Mouse (Mus musculus): ENCODE data around the gene Fads6. TPM values are rescaled to one million over a fixed set of nuclear protein-coding genes. Genes with fewer than 3 reads are reported as not detected.
A peak's percentile ranks its signal among the peaks of the same experiment; 100 is the strongest.

Gene Fads6
- polyA plus RNA-seq, 1 experiment, result 0.71 TPM

DNA sequence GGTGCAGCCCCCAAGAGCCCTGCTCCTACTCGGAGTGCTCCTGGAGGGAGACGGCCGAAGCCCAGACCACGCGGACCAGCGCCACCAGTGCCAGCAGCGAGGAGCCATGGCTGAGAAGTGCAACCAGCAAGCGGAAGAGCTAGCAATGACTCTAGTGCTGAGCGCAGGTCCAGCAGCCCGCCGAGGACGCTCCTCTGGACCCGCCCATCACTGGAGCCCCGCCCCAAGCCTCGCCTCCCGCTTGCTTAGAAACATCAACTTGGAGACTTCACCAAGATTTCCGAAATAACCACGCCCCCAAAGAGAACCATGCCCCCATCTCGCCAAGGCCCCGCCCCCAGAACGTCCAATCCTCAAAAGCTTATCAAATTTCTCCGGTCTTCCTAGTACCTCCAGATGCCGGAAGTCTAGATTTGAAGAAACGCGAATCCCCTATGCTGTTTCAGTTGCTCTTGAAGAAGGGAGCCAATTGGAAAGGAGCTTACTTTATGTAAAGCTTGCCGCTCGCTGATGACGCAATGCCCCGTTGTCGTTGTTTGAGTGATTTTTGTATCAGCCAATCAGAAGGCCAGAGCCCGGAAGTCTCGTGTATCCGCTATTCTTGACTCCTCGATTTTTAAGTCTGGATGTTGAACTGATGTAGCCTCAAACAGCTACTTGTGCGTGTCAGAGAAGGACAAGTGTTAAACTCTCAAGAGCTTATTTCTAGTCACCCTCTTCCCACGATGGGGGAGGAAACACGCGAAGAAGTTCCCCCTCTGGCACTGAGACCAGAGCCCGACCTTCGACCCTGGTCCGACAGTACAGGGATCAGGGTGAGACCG, 20.5 kb downstream of the Fads6 start, which contains the start of gene Fdxr:
Fdxr (minus strand) TSS at position 271 of the 824 bp plus-strand sequence.
- Histone ChIP-seq H3K4me3 (ENCODE audit: low read depth, low read length) (peak within 1 kb of the TSS; percentile 85), H3K36me3 (ENCODE audit: control insufficient read depth, insufficient read depth, low read length) (no peaks in the 10 kb centered on the region), H3K27ac (ENCODE audit: insufficient read depth, low read depth, low read length) (peak within 1 kb of the TSS; percentile 97), H3K27me3 (ENCODE audit: control insufficient read depth, insufficient read depth, low read length) (no peaks in the 10 kb centered on the region), H3K4me1 (ENCODE audit: control insufficient read depth, insufficient read depth, insufficient read length, low read length) (peaks cover 7% of the 10 kb centered on the region; the same call in 1 of the 2 replicates)
- WGBS, result under 1% methylated on average over 42 of the region's 42 CpGs
- TF ChIP-seq POLR2A (IDR thresholded peaks at IDR 0.05; ENCODE audit: low read depth, low read length), result peak; percentile 98
- no peak for TF ChIP-seq CTCF (IDR thresholded peaks at IDR 0.05; ENCODE audit: extremely low read depth, insufficient read length, insufficient replicate concordance, low read depth, low read length)

DNA sequence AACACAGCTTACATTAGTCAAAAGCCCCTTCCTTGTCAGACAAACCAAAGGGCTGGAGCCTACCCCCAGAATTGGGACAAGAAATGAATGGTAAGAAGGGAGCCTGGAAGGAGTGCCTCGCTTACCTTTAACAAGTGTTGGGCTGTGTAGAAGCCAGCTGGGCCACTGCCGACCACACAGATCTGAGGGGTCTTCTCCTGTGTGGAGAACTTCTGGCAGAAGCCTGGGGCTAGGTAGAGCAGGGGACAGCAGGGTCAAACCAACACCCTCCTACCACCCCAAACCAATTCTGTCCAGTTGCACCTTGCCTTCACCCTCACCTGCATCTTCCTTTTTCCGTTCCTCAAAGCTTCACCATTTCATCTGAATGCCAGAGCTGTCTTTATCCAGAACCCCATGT, 21.5 kb downstream of the Fads6 start:
- Histone ChIP-seq H3K27me3 (ENCODE audit: control insufficient read depth, insufficient read depth, low read length) (no peaks in the 10 kb centered on the region), H3K4me3 (ENCODE audit: low read depth, low read length) (no peak overlapping the region), H3K27ac (ENCODE audit: insufficient read depth, low read depth, low read length) (no peak overlapping the region), H3K4me1 (ENCODE audit: control insufficient read depth, insufficient read depth, insufficient read length, low read length) (peaks cover 7% of the 10 kb centered on the region; the same call in 1 of the 2 replicates), H3K36me3 (ENCODE audit: control insufficient read depth, insufficient read depth, low read length) (no peaks in the 10 kb centered on the region)
- TF ChIP-seq CTCF (IDR thresholded peaks at IDR 0.05; ENCODE audit: extremely low read depth, insufficient read length, insufficient replicate concordance, low read depth, low read length) (no peak), POLR2A (IDR thresholded peaks at IDR 0.05; ENCODE audit: low read depth, low read length) (no peak)
- WGBS, result 64% methylated on average over 3 of the region's 3 CpGs

DNA sequence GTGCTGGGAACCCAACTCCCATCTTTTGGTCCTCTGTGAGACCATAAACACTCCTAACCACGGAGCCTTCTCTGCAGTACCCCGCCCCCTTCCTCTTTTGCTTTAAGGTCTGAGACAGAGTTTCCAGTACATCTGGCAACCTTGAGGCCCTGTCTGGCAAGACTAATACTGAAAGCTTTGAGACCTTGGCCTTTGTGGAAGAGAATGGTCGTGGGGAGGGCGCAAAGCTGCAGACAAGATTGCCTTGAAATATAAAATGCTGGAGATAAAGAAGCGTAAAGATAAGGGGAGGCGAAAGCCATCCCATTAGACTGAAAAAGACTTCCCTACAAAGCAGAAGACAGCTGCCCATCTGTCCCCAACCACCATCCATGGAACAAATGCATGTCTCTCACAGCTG, 22.0 kb downstream of the Fads6 start:
- Histone ChIP-seq H3K36me3 (ENCODE audit: control insufficient read depth, insufficient read depth, low read length) (no peaks in the 10 kb centered on the region), H3K4me1 (ENCODE audit: control insufficient read depth, insufficient read depth, insufficient read length, low read length) (peaks cover 7% of the 10 kb centered on the region; the same call in 1 of the 2 replicates), H3K4me3 (ENCODE audit: low read depth, low read length) (no peak overlapping the region), H3K27me3 (ENCODE audit: control insufficient read depth, insufficient read depth, low read length) (no peaks in the 10 kb centered on the region), H3K27ac (ENCODE audit: insufficient read depth, low read depth, low read length) (no peak overlapping the region)
- TF ChIP-seq POLR2A (IDR thresholded peaks at IDR 0.05; ENCODE audit: low read depth, low read length) (no peak), CTCF (IDR thresholded peaks at IDR 0.05; ENCODE audit: extremely low read depth, insufficient read length, insufficient replicate concordance, low read depth, low read length) (no peak)
- 46% methylated on average over 6 of the region's 6 CpGs for WGBS

DNA sequence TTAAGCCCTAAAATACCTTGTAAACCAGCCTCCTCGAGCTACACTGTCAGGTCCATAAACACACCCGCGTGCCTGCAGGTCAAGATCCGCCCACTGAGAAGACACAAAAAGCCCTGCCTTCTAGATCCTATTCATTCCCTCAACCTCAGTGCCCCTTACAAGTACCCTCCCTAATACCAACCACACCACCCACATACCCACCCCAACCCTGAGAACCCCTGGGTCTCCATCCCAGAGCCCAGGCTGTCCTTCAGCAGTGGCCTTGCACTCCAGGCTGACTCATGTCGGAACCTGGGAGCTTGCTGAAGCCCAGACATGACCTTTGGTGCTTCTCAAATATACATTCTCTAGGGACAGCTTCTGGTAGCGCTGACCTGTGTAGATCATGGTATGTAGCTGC, 22.7 kb downstream of the Fads6 start:
- 89% methylated on average over 6 of the region's 6 CpGs for WGBS
- H3K4me3 ChIP-seq (ENCODE audit: low read depth, low read length), result no peak overlapping the region
- no peaks in the 10 kb centered on the region for H3K27me3 ChIP-seq (ENCODE audit: control insufficient read depth, insufficient read depth, low read length)
- H3K27ac ChIP-seq (ENCODE audit: insufficient read depth, low read depth, low read length), result no peak overlapping the region
- peaks cover 7% of the 10 kb centered on the region; the same call in 1 of the 2 replicates for H3K4me1 ChIP-seq (ENCODE audit: control insufficient read depth, insufficient read depth, insufficient read length, low read length)
- no peak for TF ChIP-seq POLR2A (IDR thresholded peaks at IDR 0.05; ENCODE audit: low read depth, low read length)
- TF ChIP-seq CTCF (IDR thresholded peaks at IDR 0.05; ENCODE audit: extremely low read depth, insufficient read length, insufficient replicate concordance, low read depth, low read length), result no peak
- no peaks in the 10 kb centered on the region for H3K36me3 ChIP-seq (ENCODE audit: control insufficient read depth, insufficient read depth, low read length)

DNA sequence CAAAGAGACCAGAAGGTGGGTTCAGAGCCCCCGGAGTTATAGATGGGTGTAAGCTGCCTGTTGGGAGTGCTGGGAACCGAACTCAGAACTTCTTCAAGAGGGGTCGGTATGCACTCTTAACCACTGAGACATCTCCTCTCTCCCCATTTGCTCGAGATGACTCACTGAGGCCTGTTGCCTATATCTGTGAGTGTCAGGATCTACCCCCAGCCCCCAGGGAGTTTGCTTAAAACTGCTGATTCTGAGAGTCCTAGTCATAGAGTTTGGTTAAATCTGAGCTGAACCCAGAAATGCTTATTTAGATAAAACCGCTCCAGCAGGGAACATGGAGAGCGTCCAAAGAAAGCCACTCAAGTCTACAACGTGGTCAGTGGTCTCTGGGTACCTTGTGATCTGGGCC, 23.3 kb downstream of the Fads6 start:
- 86% methylated on average over 7 of the region's 7 CpGs for whole genome bisulfite sequencing
- Histone ChIP-seq H3K27ac (ENCODE audit: insufficient read depth, low read depth, low read length) (no peak overlapping the region), H3K4me3 (ENCODE audit: low read depth, low read length) (no peak overlapping the region), H3K36me3 (ENCODE audit: control insufficient read depth, insufficient read depth, low read length) (no peaks in the 10 kb centered on the region), H3K27me3 (ENCODE audit: control insufficient read depth, insufficient read depth, low read length) (no peaks in the 10 kb centered on the region), H3K4me1 (ENCODE audit: control insufficient read depth, insufficient read depth, insufficient read length, low read length) (peaks cover 7% of the 10 kb centered on the region; the same call in 1 of the 2 replicates)
- TF ChIP-seq CTCF (IDR thresholded peaks at IDR 0.05; ENCODE audit: extremely low read depth, insufficient read length, insufficient replicate concordance, low read depth, low read length) (no peak), POLR2A (IDR thresholded peaks at IDR 0.05; ENCODE audit: low read depth, low read length) (no peak)

DNA sequence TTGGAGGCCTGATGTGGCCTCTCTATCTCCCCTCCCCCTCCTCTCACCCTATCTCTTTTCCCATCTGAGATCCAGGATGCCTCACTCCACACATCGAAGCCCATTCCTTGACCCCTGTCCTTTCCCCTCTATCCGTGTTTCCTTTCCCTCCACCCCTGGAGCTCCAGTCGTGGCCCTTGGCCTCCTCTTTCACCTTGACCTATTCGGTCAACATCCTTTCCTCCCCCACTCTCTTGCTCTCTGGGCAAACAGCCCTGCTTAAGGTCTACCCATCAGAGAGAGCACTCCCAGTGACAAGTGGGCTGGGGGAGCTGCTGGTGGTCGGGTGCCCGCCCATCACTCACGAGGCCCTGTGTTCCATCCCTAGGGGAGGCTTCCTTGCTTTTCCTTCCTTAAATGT, 23.7 kb downstream of the Fads6 start:
- Histone ChIP-seq H3K36me3 (ENCODE audit: control insufficient read depth, insufficient read depth, low read length) (peaks cover 1% of the 10 kb centered on the region; the same call in 1 of the 2 replicates), H3K27me3 (ENCODE audit: control insufficient read depth, insufficient read depth, low read length) (no peaks in the 10 kb centered on the region), H3K4me3 (ENCODE audit: low read depth, low read length) (no peak overlapping the region), H3K27ac (ENCODE audit: insufficient read depth, low read depth, low read length) (no peak overlapping the region), H3K4me1 (ENCODE audit: control insufficient read depth, insufficient read depth, insufficient read length, low read length) (peaks cover 7% of the 10 kb centered on the region; the same call in 1 of the 2 replicates)
- no peak for TF ChIP-seq CTCF (IDR thresholded peaks at IDR 0.05; ENCODE audit: extremely low read depth, insufficient read length, insufficient replicate concordance, low read depth, low read length)
- no peak for TF ChIP-seq POLR2A (IDR thresholded peaks at IDR 0.05; ENCODE audit: low read depth, low read length)
- WGBS, result 74% methylated on average over 7 of the region's 7 CpGs

DNA sequence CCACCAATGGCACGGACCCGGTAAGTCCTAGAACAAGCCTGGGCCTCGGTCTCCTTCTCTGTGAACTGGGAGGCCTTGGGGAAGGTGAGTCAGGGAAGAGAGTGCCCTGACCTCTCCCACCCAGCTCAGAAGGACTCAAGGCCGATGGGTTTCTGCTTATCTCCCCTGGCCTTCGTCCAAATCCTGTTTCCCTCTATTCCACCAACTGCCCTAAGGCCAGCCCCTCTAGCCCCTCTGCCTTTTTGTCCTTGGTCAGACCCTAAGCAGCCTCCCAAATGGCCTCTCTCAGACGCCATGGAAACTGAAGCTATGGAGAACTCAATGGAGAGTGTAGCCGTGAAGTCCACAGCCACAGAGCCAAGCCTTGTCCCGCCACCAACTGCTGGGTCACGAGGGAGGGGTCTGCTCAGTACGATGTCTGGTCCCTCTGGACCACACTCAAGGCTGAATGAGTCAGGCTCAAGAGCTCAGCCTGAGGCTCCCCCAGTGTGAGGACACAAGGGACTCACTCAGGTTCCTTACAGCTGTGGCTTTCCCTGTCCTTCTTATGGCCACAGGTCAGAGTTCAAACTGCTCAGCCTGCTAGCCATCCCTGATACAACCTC, 24.5 kb downstream of the Fads6 start:
- no peak for TF ChIP-seq CTCF (IDR thresholded peaks at IDR 0.05; ENCODE audit: extremely low read depth, insufficient read length, insufficient replicate concordance, low read depth, low read length)
- TF ChIP-seq POLR2A (IDR thresholded peaks at IDR 0.05; ENCODE audit: low read depth, low read length), result no peak
- H3K27ac ChIP-seq (ENCODE audit: insufficient read depth, low read depth, low read length), result no peak overlapping the region
- H3K4me1 ChIP-seq (ENCODE audit: control insufficient read depth, insufficient read depth, insufficient read length, low read length), result peaks cover 7% of the 10 kb centered on the region; the same call in 1 of the 2 replicates
- H3K36me3 ChIP-seq (ENCODE audit: control insufficient read depth, insufficient read depth, low read length), result peaks cover 4% of the 10 kb centered on the region; the same call in 1 of the 2 replicates
- 0 out of 2 replicates have a peak, but pooled peaks cover 3% of the 10 kb centered on the region for H3K27me3 ChIP-seq (ENCODE audit: control insufficient read depth, insufficient read depth, low read length)
- H3K4me3 ChIP-seq (ENCODE audit: low read depth, low read length), result no peak overlapping the region
- WGBS, result 72% methylated on average over 10 of the region's 10 CpGs

Measured in small intestine, adult 2 months (tissue).